Mouse (Mus musculus): ENCODE measurements around the gene Nfkbid. TPM values are rescaled to one million over a fixed set of nuclear protein-coding genes. Genes with fewer than 3 reads are reported as not detected.

Gene Nfkbid
- polyA plus RNA-seq (2015; fragmentation: Illumina TruSeq; extraction: RNeasy Lipid Tissue Mini Kit (QIAGEN cat#74804); ENCODE audit: low read depth, low replicate concordance) = 2.7 TPM

DNA sequence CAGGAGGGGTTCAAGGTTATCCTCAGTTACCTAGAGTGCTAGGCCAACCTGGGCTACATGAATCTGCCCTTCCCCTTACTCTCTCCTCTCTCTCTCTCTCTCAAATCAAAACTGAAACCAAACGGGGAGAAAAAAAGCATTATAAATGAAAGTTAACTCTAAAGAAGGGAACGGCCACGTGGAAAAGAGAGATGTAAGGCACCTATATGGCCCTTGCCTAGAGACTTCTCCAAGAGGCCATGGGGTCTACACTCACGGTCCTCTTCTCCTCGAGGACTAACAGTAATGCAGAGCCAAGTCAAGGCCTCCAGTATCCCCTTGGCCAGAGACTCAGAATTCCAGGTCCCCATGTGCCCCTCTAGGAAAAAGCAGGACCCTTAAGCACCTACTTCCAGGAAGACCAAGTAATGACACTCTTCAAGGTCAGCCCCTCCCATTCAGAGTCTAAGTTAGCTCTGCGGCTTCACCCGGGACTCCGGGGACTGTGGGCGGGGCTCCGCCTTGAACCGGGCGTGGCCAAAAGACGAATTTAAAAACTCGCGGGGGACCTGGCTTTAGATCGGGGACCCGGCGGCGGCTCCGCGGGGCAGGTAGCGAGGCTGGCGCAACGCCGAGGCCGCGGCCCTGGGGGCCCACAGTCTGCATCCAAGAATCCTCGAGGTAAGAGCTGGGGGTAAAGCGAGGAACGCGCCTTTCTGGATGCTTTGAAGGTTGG is at the start of gene Nfkbid:
TSS of gene Nfkbid (plus strand) at position 558 of the 715 bp plus-strand sequence.

DNA sequence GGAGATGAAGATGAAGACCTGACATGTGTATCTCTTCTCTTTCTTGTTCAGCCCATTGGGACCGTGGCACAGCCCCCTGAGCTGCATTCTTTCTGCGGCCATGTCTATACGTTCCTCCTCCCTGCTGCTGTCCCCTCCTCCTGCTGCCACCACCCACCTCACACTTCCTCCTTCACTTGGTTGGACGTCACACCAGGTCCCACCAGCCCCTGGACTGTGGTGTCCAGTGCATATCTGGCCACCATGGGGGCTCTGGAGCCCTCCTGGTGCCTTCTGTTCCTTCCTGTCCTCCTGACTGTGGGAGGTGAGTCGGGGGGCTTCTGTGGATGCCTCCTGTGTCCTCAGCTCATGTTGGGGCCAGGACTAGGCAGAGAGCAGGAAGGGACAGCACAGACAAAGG is 7.9 kb upstream of the Nfkbid start, which contains the start of gene Tyrobp:
TSS of gene Tyrobp (plus strand) at position 165 of the 400 bp plus-strand sequence.

DNA sequence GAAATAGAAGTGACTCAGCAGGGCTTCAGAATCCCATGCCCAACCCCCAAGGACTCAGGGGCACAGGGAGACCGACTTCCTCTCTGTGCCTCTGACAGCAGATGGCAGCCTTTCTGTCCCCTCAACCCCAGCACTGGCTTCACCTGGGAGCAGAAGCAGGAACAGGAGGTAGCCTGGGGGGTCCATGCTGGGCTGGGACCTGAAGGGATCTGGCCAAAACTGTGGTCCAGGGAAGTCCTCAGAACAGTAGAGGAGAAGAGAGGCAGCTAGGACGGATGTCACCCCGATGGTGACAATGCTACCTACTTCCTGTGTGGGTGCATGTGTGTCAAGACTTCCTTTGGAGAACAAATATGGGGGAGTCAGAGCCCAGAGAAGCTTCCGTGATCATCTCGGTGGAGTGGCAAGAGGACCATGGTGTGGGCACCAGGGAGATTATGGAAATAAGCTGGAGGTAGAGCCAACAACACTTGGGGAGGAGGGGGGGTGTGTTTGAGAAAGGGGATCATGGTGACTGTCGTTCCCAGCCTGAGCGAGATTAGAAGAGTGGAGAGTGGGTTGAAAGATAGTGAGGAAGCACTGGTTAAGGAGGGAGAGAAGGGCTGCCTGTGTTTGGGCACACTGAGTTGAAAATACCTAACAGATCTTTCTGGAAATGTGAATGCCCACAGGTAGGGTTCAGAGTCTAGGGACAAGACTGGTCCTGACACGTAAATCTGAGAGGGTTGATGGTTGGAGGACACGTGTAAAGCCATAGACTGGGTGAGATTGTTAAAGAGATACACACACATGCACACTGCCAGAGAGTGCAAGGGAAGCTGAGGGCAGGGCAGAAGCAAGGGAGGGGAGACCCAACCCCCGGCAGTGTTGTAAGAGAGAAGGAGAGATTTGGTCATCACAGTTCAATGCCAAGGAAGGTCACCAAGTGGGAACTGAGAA is 1.7 kb upstream of the Nfkbid start, which contains the start of gene Hcst:
TSS of gene Hcst (minus strand) at position 294 of the 939 bp plus-strand sequence.

DNA sequence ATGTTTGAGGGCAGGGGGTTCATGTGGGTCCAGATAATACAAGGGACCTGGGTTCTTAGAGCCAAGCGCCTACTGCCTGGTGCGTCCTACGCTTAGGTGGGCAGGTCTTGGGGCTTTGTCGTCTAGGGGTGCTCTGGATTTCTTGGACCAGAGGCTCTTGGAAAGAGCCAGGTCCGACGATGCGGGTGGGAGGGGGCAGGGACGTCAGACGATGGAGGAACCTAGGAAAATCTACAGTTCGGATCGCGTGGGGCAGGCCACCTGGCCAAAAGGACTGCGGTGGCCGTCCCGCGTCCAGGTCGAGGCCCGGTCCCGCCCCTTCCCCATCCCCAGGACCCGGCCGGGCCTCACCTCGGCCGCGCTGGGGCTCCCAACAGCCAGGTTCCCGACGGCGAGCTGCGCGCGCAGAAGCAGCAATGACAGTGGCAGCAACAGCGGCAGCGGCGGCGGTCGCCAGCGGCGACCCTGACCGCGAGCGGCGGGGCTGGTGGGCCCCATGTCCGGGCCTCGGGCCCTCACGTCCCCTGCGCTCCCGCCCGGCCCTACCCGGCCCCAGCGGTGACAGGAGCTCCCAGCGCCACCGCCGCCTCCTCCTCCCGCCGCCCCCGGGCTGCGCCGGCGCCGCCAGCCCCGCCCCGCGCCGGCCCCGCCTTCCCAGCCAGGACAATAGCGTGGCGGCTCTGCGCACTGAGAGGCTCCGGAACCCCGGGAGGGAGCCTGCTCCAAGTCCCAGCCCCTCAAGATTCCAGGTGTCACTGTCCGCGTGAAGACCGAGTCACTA is 23.6 kb downstream of the Nfkbid start, which contains the start of gene Aplp1:
TSS of gene Aplp1 (minus strand) at position 565 of the 781 bp plus-strand sequence.

DNA sequence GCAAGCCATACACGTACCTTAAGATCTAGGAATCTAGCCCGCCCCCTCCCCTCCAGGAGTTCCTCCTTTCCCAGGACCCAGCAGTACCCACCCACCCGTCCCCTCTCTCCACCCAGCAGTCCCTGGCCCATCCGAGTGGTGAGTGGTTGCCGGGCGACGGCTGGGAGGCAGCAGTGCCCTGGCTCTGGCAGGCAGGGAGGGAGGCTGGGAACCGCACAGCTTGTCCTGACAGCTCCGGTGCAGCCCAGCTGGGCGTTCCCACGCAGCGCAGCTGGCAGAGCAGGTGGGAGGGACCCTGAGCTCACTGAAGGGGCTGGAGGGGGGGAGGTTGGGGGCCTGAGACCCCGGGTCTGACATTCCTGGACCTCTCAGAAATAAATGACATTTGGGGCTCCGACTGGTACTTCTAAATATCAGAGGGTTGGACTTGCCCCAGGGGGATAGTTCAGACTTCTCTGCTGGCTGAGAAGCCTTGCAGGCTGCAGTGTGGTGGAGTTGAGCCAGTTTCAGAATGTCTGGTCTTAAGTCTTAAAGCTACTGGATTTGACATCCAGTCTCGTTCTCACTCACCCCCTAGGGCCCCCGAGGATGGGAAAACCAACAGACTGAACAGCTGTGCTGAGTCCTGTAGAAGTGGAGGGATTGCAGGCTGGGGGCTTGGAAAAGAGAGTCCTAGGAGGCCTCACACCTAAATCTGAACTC is 36.2 kb downstream of the Nfkbid start, which contains the start of the genes Kirrel2 and Nphs1:
TSS of gene Kirrel2 (minus strand) at position 62 of the 702 bp plus-strand sequence.
TSS of gene Nphs1 (plus strand) at position 687 of the 702 bp plus-strand sequence.

Other genes starting within 250 kb of the Nfkbid start
- 10.0 TPM for gene Cox7a1, start 237.6 kb upstream of the Nfkbid start, polyA plus RNA-seq (2015; fragmentation: Illumina TruSeq; extraction: RNeasy Lipid Tissue Mini Kit (QIAGEN cat#74804); ENCODE audit: low read depth, low replicate concordance)
- gene Capns1, start 222.9 kb upstream of the Nfkbid start, polyA plus RNA-seq (2015; fragmentation: Illumina TruSeq; extraction: RNeasy Lipid Tissue Mini Kit (QIAGEN cat#74804); ENCODE audit: low read depth, low replicate concordance) = 226 TPM
- gene Polr2i, start 189.8 kb upstream of the Nfkbid start, polyA plus RNA-seq (2015; fragmentation: Illumina TruSeq; extraction: RNeasy Lipid Tissue Mini Kit (QIAGEN cat#74804); ENCODE audit: low read depth, low replicate concordance) = 79.0 TPM
- 168 TPM for gene Tbcb, start 189.5 kb upstream of the Nfkbid start, polyA plus RNA-seq (2015; fragmentation: Illumina TruSeq; extraction: RNeasy Lipid Tissue Mini Kit (QIAGEN cat#74804); ENCODE audit: low read depth, low replicate concordance)
- not detected for gene Ovol3, start 186.0 kb upstream of the Nfkbid start, polyA plus RNA-seq (2015; fragmentation: Illumina TruSeq; extraction: RNeasy Lipid Tissue Mini Kit (QIAGEN cat#74804); ENCODE audit: low read depth, low replicate concordance)
- gene Thap8, start 141.6 kb upstream of the Nfkbid start, polyA plus RNA-seq (2015; fragmentation: Illumina TruSeq; extraction: RNeasy Lipid Tissue Mini Kit (QIAGEN cat#74804); ENCODE audit: low read depth, low replicate concordance) = not detected
- gene Wdr62, start 141.3 kb upstream of the Nfkbid start, polyA plus RNA-seq (2015; fragmentation: Illumina TruSeq; extraction: RNeasy Lipid Tissue Mini Kit (QIAGEN cat#74804); ENCODE audit: low read depth, low replicate concordance) = 1.8 TPM
- 504 TPM for gene Clip3, start 130.0 kb upstream of the Nfkbid start, polyA plus RNA-seq (2015; fragmentation: Illumina TruSeq; extraction: RNeasy Lipid Tissue Mini Kit (QIAGEN cat#74804); ENCODE audit: low read depth, low replicate concordance)
- 87.8 TPM for gene Alkbh6, start 113.0 kb upstream of the Nfkbid start, polyA plus RNA-seq (2015; fragmentation: Illumina TruSeq; extraction: RNeasy Lipid Tissue Mini Kit (QIAGEN cat#74804); ENCODE audit: low read depth, low replicate concordance)
- 9.7 TPM for gene Syne4, start 106.9 kb upstream of the Nfkbid start, polyA plus RNA-seq (2015; fragmentation: Illumina TruSeq; extraction: RNeasy Lipid Tissue Mini Kit (QIAGEN cat#74804); ENCODE audit: low read depth, low replicate concordance)
- gene E130208F15Rik, start 100.0 kb upstream of the Nfkbid start, polyA plus RNA-seq (2015; fragmentation: Illumina TruSeq; extraction: RNeasy Lipid Tissue Mini Kit (QIAGEN cat#74804); ENCODE audit: low read depth, low replicate concordance) = 0.43 TPM
- gene Sdhaf1, start 97.8 kb upstream of the Nfkbid start, polyA plus RNA-seq (2015; fragmentation: Illumina TruSeq; extraction: RNeasy Lipid Tissue Mini Kit (QIAGEN cat#74804); ENCODE audit: low read depth, low replicate concordance) = 11.2 TPM
- 13.9 TPM for gene Lrfn3, start 59.0 kb upstream of the Nfkbid start, polyA plus RNA-seq (2015; fragmentation: Illumina TruSeq; extraction: RNeasy Lipid Tissue Mini Kit (QIAGEN cat#74804); ENCODE audit: low read depth, low replicate concordance)
- 90.8 TPM for gene Tyrobp, start 8.0 kb upstream of the Nfkbid start, polyA plus RNA-seq (2015; fragmentation: Illumina TruSeq; extraction: RNeasy Lipid Tissue Mini Kit (QIAGEN cat#74804); ENCODE audit: low read depth, low replicate concordance)
- 1.6 TPM for gene Hcst, start 1.9 kb upstream of the Nfkbid start, polyA plus RNA-seq (2015; fragmentation: Illumina TruSeq; extraction: RNeasy Lipid Tissue Mini Kit (QIAGEN cat#74804); ENCODE audit: low read depth, low replicate concordance)
- gene Aplp1, start 23.8 kb downstream of the Nfkbid start, polyA plus RNA-seq (2015; fragmentation: Illumina TruSeq; extraction: RNeasy Lipid Tissue Mini Kit (QIAGEN cat#74804); ENCODE audit: low read depth, low replicate concordance) = 972 TPM
- 9.7 TPM for gene Kirrel2, start 36.0 kb downstream of the Nfkbid start, polyA plus RNA-seq (2015; fragmentation: Illumina TruSeq; extraction: RNeasy Lipid Tissue Mini Kit (QIAGEN cat#74804); ENCODE audit: low read depth, low replicate concordance)
- gene Nphs1, start 36.6 kb downstream of the Nfkbid start, polyA plus RNA-seq (2015; fragmentation: Illumina TruSeq; extraction: RNeasy Lipid Tissue Mini Kit (QIAGEN cat#74804); ENCODE audit: low read depth, low replicate concordance) = 1.9 TPM
- gene Prodh2, start 71.9 kb downstream of the Nfkbid start, polyA plus RNA-seq (2015; fragmentation: Illumina TruSeq; extraction: RNeasy Lipid Tissue Mini Kit (QIAGEN cat#74804); ENCODE audit: low read depth, low replicate concordance) = not detected
- 95.4 TPM for gene Arhgap33, start 113.3 kb downstream of the Nfkbid start, polyA plus RNA-seq (2015; fragmentation: Illumina TruSeq; extraction: RNeasy Lipid Tissue Mini Kit (QIAGEN cat#74804); ENCODE audit: low read depth, low replicate concordance)
- 7.9 TPM for gene Hspb6, start 130.4 kb downstream of the Nfkbid start, polyA plus RNA-seq (2015; fragmentation: Illumina TruSeq; extraction: RNeasy Lipid Tissue Mini Kit (QIAGEN cat#74804); ENCODE audit: low read depth, low replicate concordance)
- gene Proser3, start 130.6 kb downstream of the Nfkbid start, polyA plus RNA-seq (2015; fragmentation: Illumina TruSeq; extraction: RNeasy Lipid Tissue Mini Kit (QIAGEN cat#74804); ENCODE audit: low read depth, low replicate concordance) = 4.5 TPM
- 51.4 TPM for gene Lin37, start 138.1 kb downstream of the Nfkbid start, polyA plus RNA-seq (2015; fragmentation: Illumina TruSeq; extraction: RNeasy Lipid Tissue Mini Kit (QIAGEN cat#74804); ENCODE audit: low read depth, low replicate concordance)
- 85.7 TPM for gene U2af1l4, start 141.6 kb downstream of the Nfkbid start, polyA plus RNA-seq (2015; fragmentation: Illumina TruSeq; extraction: RNeasy Lipid Tissue Mini Kit (QIAGEN cat#74804); ENCODE audit: low read depth, low replicate concordance)
- 6.7 TPM for gene Gm49396, start 141.6 kb downstream of the Nfkbid start, polyA plus RNA-seq (2015; fragmentation: Illumina TruSeq; extraction: RNeasy Lipid Tissue Mini Kit (QIAGEN cat#74804); ENCODE audit: low read depth, low replicate concordance)
- 158 TPM for gene Psenen, start 141.9 kb downstream of the Nfkbid start, polyA plus RNA-seq (2015; fragmentation: Illumina TruSeq; extraction: RNeasy Lipid Tissue Mini Kit (QIAGEN cat#74804); ENCODE audit: low read depth, low replicate concordance)
- 1.5 TPM for gene Igflr1, start 143.7 kb downstream of the Nfkbid start, polyA plus RNA-seq (2015; fragmentation: Illumina TruSeq; extraction: RNeasy Lipid Tissue Mini Kit (QIAGEN cat#74804); ENCODE audit: low read depth, low replicate concordance)
- gene Kmt2b, start 167.0 kb downstream of the Nfkbid start, polyA plus RNA-seq (2015; fragmentation: Illumina TruSeq; extraction: RNeasy Lipid Tissue Mini Kit (QIAGEN cat#74804); ENCODE audit: low read depth, low replicate concordance) = 25.9 TPM
- not detected for gene Zbtb32, start 177.2 kb downstream of the Nfkbid start, polyA plus RNA-seq (2015; fragmentation: Illumina TruSeq; extraction: RNeasy Lipid Tissue Mini Kit (QIAGEN cat#74804); ENCODE audit: low read depth, low replicate concordance)
- gene Upk1a, start 191.1 kb downstream of the Nfkbid start, polyA plus RNA-seq (2015; fragmentation: Illumina TruSeq; extraction: RNeasy Lipid Tissue Mini Kit (QIAGEN cat#74804); ENCODE audit: low read depth, low replicate concordance) = 1.1 TPM
- 1,546 TPM for gene Cox6b1, start 204.4 kb downstream of the Nfkbid start, polyA plus RNA-seq (2015; fragmentation: Illumina TruSeq; extraction: RNeasy Lipid Tissue Mini Kit (QIAGEN cat#74804); ENCODE audit: low read depth, low replicate concordance)
- not detected for gene Etv2, start 214.1 kb downstream of the Nfkbid start, polyA plus RNA-seq (2015; fragmentation: Illumina TruSeq; extraction: RNeasy Lipid Tissue Mini Kit (QIAGEN cat#74804); ENCODE audit: low read depth, low replicate concordance)
- gene Rbm42, start 228.6 kb downstream of the Nfkbid start, polyA plus RNA-seq (2015; fragmentation: Illumina TruSeq; extraction: RNeasy Lipid Tissue Mini Kit (QIAGEN cat#74804); ENCODE audit: low read depth, low replicate concordance) = 72.4 TPM
- 6.4 TPM for gene Haus5, start 243.3 kb downstream of the Nfkbid start, polyA plus RNA-seq (2015; fragmentation: Illumina TruSeq; extraction: RNeasy Lipid Tissue Mini Kit (QIAGEN cat#74804); ENCODE audit: low read depth, low replicate concordance)
- gene Pmis2, start 249.9 kb downstream of the Nfkbid start, polyA plus RNA-seq (2015; fragmentation: Illumina TruSeq; extraction: RNeasy Lipid Tissue Mini Kit (QIAGEN cat#74804); ENCODE audit: low read depth, low replicate concordance) = not detected